Mouse (Mus musculus) E14TG2a.4 (cell line): Measurements from ENCODE around the gene Ccdc117.
A peak's percentile ranks its signal among the peaks of the same experiment; 100 is the strongest.

Source experiments
- H3K27me3 ChIP-seq: 2 replicates; pipeline ENCODE4 v1.6.1; 2014; ENCODE audit warnings: low read length, control low read depth; ENCODE audit not compliant: insufficient read depth
- H3K36me3 ChIP-seq: 2 replicates; pipeline ENCODE4 v1.6.1; 2014; ENCODE audit warnings: low read length, control low read depth; ENCODE audit not compliant: insufficient read depth
- H3K4me1 ChIP-seq: replicated peaks from 2 replicates; pipeline ENCODE4 v1.6.1; 2014; ENCODE audit warnings: low read depth, low read length, control low read depth
- H3K4me3 ChIP-seq: replicated peaks from 2 replicates; pipeline ENCODE4 v1.5.1; 2014; ENCODE audit warnings: mild to moderate bottlenecking, low read length
- H3K9me3 ChIP-seq: 2 replicates; pipeline ENCODE4 v1.6.1; 2014; ENCODE audit warnings: low read length, control low read depth
- CTCF ChIP-seq: conservative IDR thresholded peaks from 2 replicates; pipeline ENCODE4 v1.5.1; 2014; ENCODE audit warnings: low read length
- NANOG ChIP-seq: IDR thresholded peaks from 2 replicates; pipeline ENCODE4 v1.6.1; 2014; ENCODE audit warnings: borderline replicate concordance, low read length, mixed read lengths
- POU5F1 ChIP-seq: IDR thresholded peaks from 2 replicates; pipeline ENCODE4 v1.6.1; 2014; ENCODE audit warnings: low read length, borderline replicate concordance

The Ccdc117 gene

DNA sequence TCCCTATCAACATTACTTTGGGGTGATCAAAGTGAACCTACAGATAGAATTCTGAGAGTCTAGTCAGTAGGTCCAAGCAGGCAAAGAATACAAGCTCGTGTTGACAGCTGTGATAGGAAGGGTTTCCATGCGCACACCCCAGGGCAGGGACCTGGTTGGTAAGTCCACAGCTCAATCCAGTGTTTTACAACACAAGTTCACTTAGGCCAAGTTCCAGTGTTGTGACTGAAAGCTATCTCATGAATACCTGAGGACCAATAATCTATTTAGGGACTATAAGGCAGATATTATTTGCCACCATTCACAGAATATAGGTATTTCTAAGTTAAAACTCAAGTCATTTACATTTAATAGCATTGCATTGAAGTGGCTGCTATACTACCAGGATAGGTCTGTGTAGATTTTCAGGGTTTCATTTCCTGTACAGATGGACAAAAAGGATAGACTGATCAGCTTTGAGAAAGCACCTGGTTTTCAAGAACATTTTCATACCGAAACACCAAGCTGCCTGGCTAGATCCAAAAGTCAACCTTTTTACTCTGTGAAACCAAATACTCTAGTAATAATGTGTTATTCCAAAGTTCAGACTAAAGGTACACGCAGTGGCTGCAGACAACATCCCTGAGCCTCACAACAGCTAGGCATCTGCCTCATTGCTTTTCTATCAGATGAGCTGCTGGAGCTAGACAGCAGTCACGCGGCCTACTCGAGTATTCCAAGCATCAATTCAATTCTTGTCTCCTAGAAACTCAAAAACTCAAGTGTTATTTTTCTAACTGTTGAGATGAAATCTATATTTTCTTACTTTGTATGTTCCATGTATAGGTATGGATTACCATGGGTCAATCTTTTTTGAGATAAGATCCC lies 15.2 kb downstream of the Ccdc117 start:
- TF ChIP-seq CTCF, result no peak
- TF ChIP-seq NANOG, result no peak
- TF ChIP-seq POU5F1, result no peak

DNA sequence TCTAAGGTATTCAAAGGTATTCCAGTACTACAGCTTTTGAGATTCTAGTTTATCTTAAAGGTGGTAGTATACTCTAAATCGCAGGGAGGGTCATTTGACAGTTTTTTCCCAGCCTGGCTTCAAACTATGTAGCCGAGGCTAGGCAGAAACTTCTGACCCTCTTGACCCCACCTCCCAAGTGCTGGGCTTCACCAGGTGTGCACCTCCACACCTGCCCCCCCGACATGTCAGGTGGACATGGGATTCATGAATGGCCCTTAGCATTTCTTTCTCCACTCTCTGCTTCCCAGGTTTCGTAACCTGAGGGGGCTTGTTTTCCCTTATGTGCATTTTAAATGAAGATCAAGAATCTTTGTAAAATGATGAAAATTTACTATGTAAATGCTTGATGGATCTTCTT lies 16.6 kb downstream of the Ccdc117 start:
- Histone ChIP-seq H3K9me3 (no peaks in the 10 kb centered on the region), H3K4me3 (no peak overlapping the region), H3K36me3 (peaks cover 83% of the 10 kb centered on the region), H3K27me3 (no peaks in the 10 kb centered on the region), H3K4me1 (peaks cover 62% of the 10 kb centered on the region)
- TF ChIP-seq CTCF (no peak), NANOG (no peak), POU5F1 (no peak)

More for the DNA sequence above, 15.2 kb downstream of the Ccdc117 start:
- H3K27me3 ChIP-seq, result no peaks in the 10 kb centered on the region
- H3K9me3 ChIP-seq, result no peaks in the 10 kb centered on the region
- H3K36me3 ChIP-seq, result peaks cover 96% of the 10 kb centered on the region
- H3K4me1 ChIP-seq, result peaks cover 76% of the 10 kb centered on the region
- H3K4me3 ChIP-seq, result no peak overlapping the region

DNA sequence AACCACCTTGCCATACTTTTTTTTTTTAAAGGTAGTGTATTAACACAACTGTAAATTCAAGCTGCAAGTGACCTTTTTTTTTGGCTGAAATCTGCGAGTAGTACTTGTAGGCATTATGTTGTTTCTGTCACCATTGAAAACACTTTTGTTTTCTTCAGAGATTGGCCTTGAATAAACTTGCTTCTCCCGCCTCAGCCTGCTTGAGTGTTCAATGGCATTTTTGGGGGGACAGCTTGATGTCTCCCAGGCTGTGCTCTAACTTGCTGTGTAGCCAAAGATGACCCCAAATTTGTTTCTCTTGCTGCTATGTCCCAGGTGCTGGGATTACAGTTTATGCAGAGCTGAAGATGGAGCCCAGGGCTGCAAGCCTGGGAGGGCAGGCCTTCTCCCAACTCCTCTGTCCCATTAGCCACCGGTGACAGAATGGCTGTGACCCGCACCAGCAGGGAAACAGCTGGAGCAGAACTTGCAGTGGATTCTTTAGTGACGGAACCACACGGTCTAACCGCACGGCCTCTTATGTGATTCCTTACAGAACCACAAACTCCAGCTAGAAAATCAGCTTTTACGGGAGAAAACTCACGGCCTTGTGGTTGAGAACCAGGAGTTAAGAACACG lies 19.1 kb downstream of the Ccdc117 start:
- Histone ChIP-seq H3K4me1 (peaks cover 76% of the 10 kb centered on the region), H3K27me3 (no peaks in the 10 kb centered on the region), H3K36me3 (peaks cover 57% of the 10 kb centered on the region), H3K9me3 (no peaks in the 10 kb centered on the region), H3K4me3 (peak overlapping the region; percentile 65)
- TF ChIP-seq CTCF (no peak), NANOG (no peak)

DNA sequence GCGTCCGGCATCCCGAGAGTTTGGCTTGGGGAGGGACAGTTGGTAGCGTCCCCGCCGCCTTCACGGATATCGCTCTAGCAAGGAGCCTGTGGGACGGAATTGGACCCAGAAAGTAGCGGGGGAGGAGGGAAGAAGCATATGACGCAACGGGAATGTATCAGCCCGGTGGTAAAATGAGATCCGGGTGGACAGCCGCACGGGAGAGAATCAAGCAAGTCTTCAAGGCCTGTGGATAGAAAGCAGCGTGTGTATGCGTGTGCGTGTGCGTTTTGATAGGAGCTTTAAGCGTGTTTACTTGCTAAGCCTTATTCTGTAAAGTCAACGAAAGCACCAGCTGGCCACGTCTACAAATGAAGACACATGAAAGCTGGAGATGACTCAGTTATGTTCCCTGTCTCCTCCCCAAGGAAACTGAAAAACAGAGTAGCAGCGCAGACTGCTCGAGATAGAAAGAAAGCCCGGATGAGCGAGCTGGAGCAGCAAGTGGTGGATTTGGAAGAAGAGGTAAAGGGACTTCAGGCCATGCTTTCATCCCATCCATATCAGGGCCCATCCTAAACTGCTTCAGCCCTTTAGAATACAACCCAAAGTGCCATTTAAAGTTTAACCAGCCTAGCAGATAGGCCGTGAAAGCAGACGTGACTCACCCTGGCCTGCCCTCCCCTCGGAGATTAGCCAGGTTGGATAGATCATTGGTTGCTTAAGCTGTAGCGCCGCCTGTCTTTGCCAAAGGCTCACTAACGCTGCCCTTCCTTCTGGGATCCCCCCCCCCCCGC lies 20.3 kb downstream of the Ccdc117 start:
- no peak for TF ChIP-seq NANOG
- no peak for TF ChIP-seq POU5F1
- TF ChIP-seq CTCF, result no peak
- Histone ChIP-seq H3K4me3 (peak overlapping the region; percentile 99), H3K27me3 (no peaks in the 10 kb centered on the region)

DNA sequence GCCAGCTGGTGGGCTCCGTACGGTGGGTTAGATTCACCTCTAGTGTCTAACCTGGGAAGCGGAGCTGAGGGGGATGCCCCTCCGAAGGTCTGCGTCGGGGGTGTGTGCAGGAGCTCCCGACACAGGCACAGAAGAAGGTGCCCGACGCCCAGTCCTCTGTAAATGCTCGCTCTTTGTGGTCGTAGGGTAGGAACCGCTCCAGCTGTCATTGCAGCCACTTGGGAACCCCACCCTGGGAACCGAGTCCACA lies 20.8 kb downstream of the Ccdc117 start:
- Histone ChIP-seq H3K4me3 (peak overlapping the region; percentile 99), H3K4me1 (peaks cover 79% of the 10 kb centered on the region), H3K9me3 (no peaks in the 10 kb centered on the region), H3K36me3 (peaks cover 40% of the 10 kb centered on the region), H3K27me3 (no peaks in the 10 kb centered on the region)
- no peak for TF ChIP-seq CTCF
- no peak for TF ChIP-seq NANOG
- TF ChIP-seq POU5F1, result no peak

More for the DNA sequence above, 20.3 kb downstream of the Ccdc117 start:
- peaks cover 45% of the 10 kb centered on the region for H3K36me3 ChIP-seq
- peaks cover 80% of the 10 kb centered on the region for H3K4me1 ChIP-seq
- no peaks in the 10 kb centered on the region for H3K9me3 ChIP-seq

DNA sequence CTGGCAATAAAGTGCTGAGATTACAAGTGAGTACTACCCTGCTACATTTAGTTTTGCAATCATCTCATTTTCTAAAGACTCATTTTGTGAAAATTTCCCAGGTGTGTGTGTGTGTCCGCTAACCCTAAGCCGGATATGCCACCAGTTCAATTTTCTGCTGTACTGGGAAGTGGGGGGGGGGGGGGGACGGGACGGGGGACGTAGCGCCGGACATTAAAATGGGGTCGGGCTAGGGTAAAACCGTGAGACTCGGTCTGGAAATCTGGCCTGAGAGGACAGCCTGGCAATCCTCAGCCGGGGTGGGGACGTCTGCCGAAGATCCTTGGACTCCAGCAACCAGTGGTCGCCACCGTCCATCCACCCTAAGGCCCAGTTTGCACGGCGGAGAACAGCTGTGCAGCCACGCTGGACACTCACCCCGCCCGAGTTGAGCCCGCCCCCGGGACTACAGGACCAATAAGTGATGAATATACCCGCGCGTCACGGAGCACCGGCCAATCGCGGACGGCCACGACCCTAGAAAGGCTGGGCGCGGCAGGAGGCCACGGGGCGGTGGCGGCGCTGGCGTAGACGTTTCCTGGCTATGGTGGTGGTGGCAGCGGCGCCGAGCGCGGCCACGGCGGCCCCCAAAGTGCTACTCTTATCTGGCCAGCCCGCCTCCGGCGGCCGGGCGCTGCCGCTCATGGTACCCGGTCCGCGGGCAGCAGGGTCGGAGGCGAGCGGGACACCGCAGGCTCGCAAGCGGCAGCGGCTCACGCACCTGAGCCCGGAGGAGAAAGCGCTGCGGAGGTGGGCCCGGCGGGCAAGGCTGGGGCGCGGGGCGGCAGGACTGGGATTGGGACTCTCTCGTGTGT lies 21.3 kb downstream of the Ccdc117 start, which contains the start of gene Xbp1:
TSS of gene Xbp1 (plus strand) at position 248 of the 854 bp plus-strand sequence.
- H3K4me3 ChIP-seq, result peak within 1 kb of the TSS; percentile 99
- H3K9me3 ChIP-seq, result no peaks in the 10 kb centered on the region

DNA sequence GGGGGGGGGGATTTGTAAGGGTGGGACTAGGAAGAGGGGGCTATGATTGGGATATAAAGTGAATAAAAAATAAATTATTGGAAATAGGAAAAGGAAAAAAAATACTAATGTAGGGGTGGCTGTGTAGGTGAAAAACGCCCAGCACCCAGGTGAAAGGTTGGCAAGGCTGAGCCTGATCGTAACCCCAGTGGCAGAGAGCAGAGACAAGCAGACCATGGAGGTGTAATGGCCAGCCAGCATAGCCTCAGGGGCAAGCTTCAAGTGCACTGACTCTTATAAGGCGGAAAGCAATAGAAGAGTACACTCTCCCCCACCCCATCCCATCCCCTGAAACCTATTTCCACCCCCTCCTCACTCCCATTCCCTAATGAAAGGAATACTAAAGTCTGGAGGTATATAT lies 22.3 kb downstream of the Ccdc117 start:
- Histone ChIP-seq H3K9me3 (no peaks in the 10 kb centered on the region), H3K27me3 (no peaks in the 10 kb centered on the region), H3K4me3 (peak overlapping the region; percentile 99; the same call in 1 of the 2 replicates), H3K4me1 (peaks cover 79% of the 10 kb centered on the region), H3K36me3 (peaks cover 25% of the 10 kb centered on the region)
- TF ChIP-seq CTCF, result no peak

More for the DNA sequence above, 21.3 kb downstream of the Ccdc117 start, which contains the start of gene Xbp1:
- H3K4me1 ChIP-seq, result peaks cover 79% of the 10 kb centered on the region
- TF ChIP-seq CTCF, result no peak
- no peak for TF ChIP-seq POU5F1
- TF ChIP-seq NANOG, result no peak
- H3K36me3 ChIP-seq, result peaks cover 35% of the 10 kb centered on the region
- no peaks in the 10 kb centered on the region for H3K27me3 ChIP-seq
